Mouse (Mus musculus) heart, postnatal 0 days (tissue): ENCODE data around the gene Galnt9. TPM values are rescaled to one million over a fixed set of nuclear protein-coding genes. Genes with fewer than 3 reads are reported as not detected.

Source experiments
- ATAC-seq: fragments of 200-750 bp; cut with Nextera tagmentation; 2 replicates; pipeline ENCODE4 v1.8.0; 2017; ENCODE audit warnings: low read depth, moderate number of reproducible peaks, moderate library complexity; ENCODE audit not compliant: insufficient read depth
- DNase-seq: peaks from one replicate; pipeline ENCODE4 v3.0.0-alpha.2; 2016; ENCODE audit warnings: low spot score
- H3K27ac ChIP-seq: fragments of 300-500 bp; sonication (generic); 2 replicates; pipeline ENCODE4 v1.5.1; 2014; ENCODE audit warnings: low read depth, mild to moderate bottlenecking
- H3K27me3 ChIP-seq: fragments of 300-500 bp; sonication (generic); 2 replicates; pipeline ENCODE4 v1.6.1; 2014; ENCODE audit warnings: low read length, mixed read lengths; ENCODE audit not compliant: control insufficient read depth, insufficient read depth
- H3K36me3 ChIP-seq: fragments of 300-500 bp; sonication (generic); replicated peaks from 2 replicates; pipeline ENCODE4 v1.6.1; 2014; ENCODE audit warnings: low read length, mixed read lengths; ENCODE audit not compliant: control insufficient read depth, insufficient read depth
- H3K4me1 ChIP-seq: fragments of 300-500 bp; sonication (generic); 2 replicates; pipeline ENCODE4 v1.6.1; 2014; ENCODE audit warnings: antibody characterized with exemption; ENCODE audit not compliant: control insufficient read depth, insufficient read depth
- H3K4me2 ChIP-seq: fragments of 300-500 bp; sonication (generic); 2 replicates; pipeline ENCODE4 v1.6.1; 2014; ENCODE audit warnings: low read depth, mild to moderate bottlenecking, low read length, moderate library complexity
- H3K4me3 ChIP-seq: fragments of 300-500 bp; sonication (generic); 2 replicates; pipeline ENCODE4 v1.5.1; 2014; ENCODE audit warnings: low read depth, low read length
- H3K9ac ChIP-seq: fragments of 300-500 bp; sonication (generic); replicated peaks from 2 replicates; pipeline ENCODE4 v1.6.1; 2014; ENCODE audit warnings: low read depth, low read length, mixed read lengths
- H3K9me3 ChIP-seq: fragments of 300-500 bp; sonication (generic); replicated peaks from 2 replicates; pipeline ENCODE4 v1.6.1; 2016; ENCODE audit warnings: low read length; ENCODE audit not compliant: control insufficient read depth
- CTCF ChIP-seq: IDR thresholded peaks from 2 replicates; pipeline ENCODE4 v1.5.1; 2016; ENCODE audit warnings: antibody characterized with exemption, control low read depth, low read depth
- EP300 ChIP-seq: IDR thresholded peaks from 2 replicates; pipeline ENCODE4 v1.6.1; 2016; ENCODE audit warnings: antibody characterized with exemption, low read depth
- WGBS: fragments of 180-500 bp; shearing (Covaris S2); extraction: QIAGEN DNeasy Blood & Tissue Kit; methylation state at CpG from one replicate; pipeline ENCODE4 v1.1.7; 2014; 5-methylcytosine and 5-hydroxymethylcytosine counted together
- polyA plus RNA-seq: library from polyadenylated mRNA; unstranded; fragments of >200 nt; fragmentation: Nextera tagmentation; extraction: Ambion mirVana; gene quantifications from 2 replicates; pipeline ENCODE4 v1.2.1, GENCODE M21; 2015
- total RNA-seq: library from RNA; depleted of rRNA; stranded (reverse); fragments of >200 nt; gene quantifications from 2 replicates; pipeline ENCODE4 v1.2.3, GENCODE M21; 2014; ENCODE audit warnings: low replicate concordance

The Galnt9 gene
- total and polyA plus RNA-seq, 2 experiments from 2014 or later = not detected

DNA sequence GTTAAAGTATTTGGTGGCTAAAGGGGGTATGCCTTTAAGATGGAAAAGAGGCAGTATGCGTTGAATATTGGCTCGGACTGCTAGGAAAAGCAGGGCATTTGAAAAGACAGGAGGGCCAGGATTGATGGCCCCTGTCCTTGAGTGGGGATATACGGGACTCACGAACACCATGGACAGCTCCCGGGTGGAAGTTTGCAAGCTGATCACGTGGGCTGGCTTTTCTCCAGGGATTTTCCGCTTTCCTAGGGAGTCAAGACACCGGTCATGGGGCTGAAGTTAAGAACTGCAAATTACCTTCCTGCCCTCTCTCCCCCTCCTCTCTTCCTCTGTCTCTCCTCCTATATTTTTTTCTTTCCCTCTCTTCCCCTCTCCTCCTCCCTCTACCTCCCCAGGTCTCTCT lies 14.2 kb downstream of the Galnt9 start:
- no peaks in the 10 kb centered on the region for H3K36me3 ChIP-seq
- H3K27me3 ChIP-seq = no peaks in the 10 kb centered on the region
- DNase-seq = peak; percentile 63
- H3K9ac ChIP-seq = no peak overlapping the region
- H3K4me1 ChIP-seq = no peaks in the 10 kb centered on the region
- no peak overlapping the region for H3K4me2 ChIP-seq
- H3K27ac ChIP-seq = no peak overlapping the region
- TF ChIP-seq EP300 (no peak), CTCF (no peak)
- 14% methylated on average over 8 of the region's 8 CpGs for WGBS
- no peak for ATAC-seq
- no peak overlapping the region for H3K4me3 ChIP-seq
- no peaks in the 10 kb centered on the region for H3K9me3 ChIP-seq

DNA sequence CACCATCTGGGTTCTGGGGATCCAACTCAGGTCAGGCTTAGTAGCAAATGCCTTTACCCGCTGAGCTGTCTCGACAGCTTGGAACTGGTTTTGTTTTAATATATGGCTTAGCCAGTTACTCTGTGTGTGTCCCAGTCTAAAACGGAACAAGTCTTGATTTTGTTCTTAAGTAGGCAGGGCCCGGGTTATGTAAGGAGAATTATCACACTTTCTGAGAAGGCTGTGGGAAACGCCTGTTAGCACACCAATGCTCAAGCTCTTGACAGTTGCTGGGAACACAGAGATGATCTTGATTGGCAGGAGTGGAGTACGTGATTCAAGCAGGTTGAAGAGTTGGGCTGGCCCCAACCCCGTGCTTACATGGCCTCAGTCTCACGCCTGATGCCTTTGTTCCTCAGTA lies 15.5 kb downstream of the Galnt9 start:
- H3K9me3 ChIP-seq = no peaks in the 10 kb centered on the region
- no peak overlapping the region for H3K4me3 ChIP-seq
- H3K27ac ChIP-seq = no peak overlapping the region
- WGBS = 81% methylated on average over 8 of the region's 8 CpGs
- no peak for DNase-seq
- TF ChIP-seq EP300 = no peak
- TF ChIP-seq CTCF = no peak
- no peak overlapping the region for H3K4me2 ChIP-seq
- no peak overlapping the region for H3K9ac ChIP-seq
- ATAC-seq = no peak
- H3K36me3 ChIP-seq = no peaks in the 10 kb centered on the region
- no peaks in the 10 kb centered on the region for H3K27me3 ChIP-seq
- H3K4me1 ChIP-seq = no peaks in the 10 kb centered on the region

DNA sequence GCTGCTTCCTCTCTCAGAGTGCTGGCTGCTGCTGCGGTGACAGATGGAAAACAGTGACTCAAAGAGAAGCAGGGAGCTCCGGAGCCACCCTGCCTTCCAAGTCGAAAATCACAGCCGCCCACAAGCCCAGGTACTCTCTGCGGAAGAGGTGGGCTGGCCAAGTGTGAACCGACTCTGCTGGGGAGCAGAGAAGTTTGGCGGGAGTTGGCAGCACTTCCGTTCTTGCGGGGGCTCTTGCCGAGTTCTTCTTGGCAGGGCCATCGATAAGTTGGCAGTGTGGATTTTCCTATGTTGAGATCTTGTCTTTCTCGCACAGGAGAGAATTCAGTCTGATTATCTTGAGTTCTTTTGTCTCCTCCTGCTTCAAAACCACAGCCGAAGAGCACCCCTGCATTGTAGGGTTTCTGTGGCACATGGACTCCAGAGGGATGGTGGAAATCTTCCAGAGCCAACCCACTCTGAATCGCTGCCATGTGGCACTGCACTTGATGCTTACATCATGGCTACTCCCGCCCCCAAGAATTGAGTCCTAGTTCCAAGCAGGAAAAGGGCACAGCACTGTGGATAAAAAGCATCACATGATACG lies 18.7 kb downstream of the Galnt9 start:
- 61% methylated on average over 16 of the region's 16 CpGs for WGBS
- H3K9ac ChIP-seq = no peak overlapping the region
- H3K27ac ChIP-seq = no peak overlapping the region
- H3K36me3 ChIP-seq = no peaks in the 10 kb centered on the region
- H3K4me1 ChIP-seq = no peaks in the 10 kb centered on the region
- TF ChIP-seq CTCF (no peak), EP300 (no peak)
- no peak overlapping the region for H3K4me3 ChIP-seq
- no peaks in the 10 kb centered on the region for H3K9me3 ChIP-seq
- DNase-seq (no peak), ATAC-seq (no peak)
- H3K4me2 ChIP-seq = no peak overlapping the region
- no peaks in the 10 kb centered on the region for H3K27me3 ChIP-seq

DNA sequence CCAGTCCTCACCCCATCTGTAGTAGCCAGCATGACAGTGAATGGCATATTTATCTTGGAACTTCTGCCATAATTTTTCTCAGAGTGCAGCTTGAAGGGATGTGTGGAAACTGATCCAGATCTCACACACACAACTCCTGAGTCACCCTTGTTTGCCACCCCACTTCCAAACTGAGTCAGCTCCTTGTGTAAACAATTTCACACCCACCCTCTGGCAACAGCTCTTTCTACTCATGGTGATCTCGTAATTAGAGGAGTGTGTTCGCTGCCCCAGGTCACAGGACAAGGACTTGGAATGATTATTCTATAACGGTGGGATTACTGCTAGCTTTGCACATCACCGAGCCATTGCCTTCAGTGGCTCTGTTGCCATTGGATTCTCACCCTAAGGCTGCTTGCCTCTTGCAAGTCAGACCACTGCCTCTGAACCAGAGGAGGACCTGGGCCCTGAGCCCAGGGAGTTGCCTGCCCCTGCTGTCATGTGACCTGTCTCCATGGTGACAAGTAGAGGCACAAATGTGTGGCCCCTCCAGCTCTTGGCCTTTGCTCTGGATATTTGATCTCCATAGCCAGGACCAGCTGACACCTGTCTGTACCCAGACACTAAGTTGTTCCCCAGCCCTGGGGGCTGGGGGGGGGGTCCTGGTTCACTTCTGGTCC lies 21.0 kb downstream of the Galnt9 start:
- ATAC-seq = no peak
- Histone ChIP-seq H3K27ac (no peak overlapping the region), H3K27me3 (no peaks in the 10 kb centered on the region), H3K36me3 (no peaks in the 10 kb centered on the region), H3K9me3 (no peaks in the 10 kb centered on the region), H3K4me2 (no peak overlapping the region), H3K4me1 (no peaks in the 10 kb centered on the region), H3K9ac (no peak overlapping the region), H3K4me3 (no peak overlapping the region)
- no peak for DNase-seq
- TF ChIP-seq CTCF = no peak
- TF ChIP-seq EP300 = no peak
- 59% methylated on average over 4 of the region's 4 CpGs for WGBS

DNA sequence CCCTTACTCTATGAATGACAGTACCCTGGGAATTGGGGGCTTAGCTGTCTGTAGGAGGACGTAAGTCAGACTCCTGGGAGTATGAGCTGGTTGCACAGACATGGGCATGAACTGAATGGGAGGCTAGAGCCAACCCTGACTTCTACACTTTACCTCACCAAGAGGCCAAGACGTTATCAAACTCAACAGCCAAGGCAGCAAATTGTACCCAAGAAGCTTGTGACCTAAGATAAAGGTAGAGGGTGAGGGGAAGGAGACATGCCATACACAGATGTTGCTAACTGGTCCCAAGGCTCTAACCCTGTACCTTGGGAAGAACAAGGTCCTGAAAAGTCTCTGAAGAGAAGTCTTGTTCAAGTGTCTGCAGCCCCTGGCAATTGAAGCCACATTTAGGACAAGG lies 23.4 kb downstream of the Galnt9 start:
- Histone ChIP-seq H3K4me2 (no peak overlapping the region), H3K27me3 (no peaks in the 10 kb centered on the region), H3K4me1 (no peaks in the 10 kb centered on the region), H3K36me3 (no peaks in the 10 kb centered on the region), H3K9ac (no peak overlapping the region), H3K9me3 (no peaks in the 10 kb centered on the region), H3K4me3 (no peak overlapping the region), H3K27ac (no peak overlapping the region)
- DNase-seq (no peak), ATAC-seq (no peak)
- 58% methylated on average over 2 of the region's 2 CpGs for WGBS
- TF ChIP-seq CTCF = no peak
- TF ChIP-seq EP300 = no peak

DNA sequence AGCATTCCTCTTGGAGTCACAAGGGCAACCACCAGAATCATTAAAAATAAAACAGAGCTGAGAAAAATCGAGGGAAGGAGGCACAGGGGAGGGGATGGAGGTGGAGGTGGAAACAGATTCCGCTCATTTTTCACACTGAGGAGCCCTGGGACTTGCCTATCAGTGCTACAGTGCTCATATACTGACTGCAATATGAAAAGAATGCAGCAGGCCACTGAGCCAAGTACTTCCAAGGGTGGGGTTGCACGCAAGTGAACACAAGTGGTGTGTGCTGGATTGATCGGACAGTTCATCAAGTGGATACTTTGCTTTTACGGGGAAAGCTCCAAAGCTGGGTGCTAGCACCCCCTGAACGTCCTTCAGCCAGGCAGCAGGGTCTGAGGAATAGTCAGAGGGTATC lies 30.7 kb downstream of the Galnt9 start:
- no peaks in the 10 kb centered on the region for H3K27me3 ChIP-seq
- no peaks in the 10 kb centered on the region for H3K36me3 ChIP-seq
- TF ChIP-seq EP300 (no peak), CTCF (no peak)
- H3K9me3 ChIP-seq = no peaks in the 10 kb centered on the region
- H3K27ac ChIP-seq = no peak overlapping the region
- ATAC-seq (no peak), DNase-seq (no peak)
- 43% methylated on average over 6 of the region's 6 CpGs for WGBS
- H3K9ac ChIP-seq = no peak overlapping the region
- no peak overlapping the region for H3K4me2 ChIP-seq
- no peak overlapping the region for H3K4me3 ChIP-seq
- no peaks in the 10 kb centered on the region for H3K4me1 ChIP-seq
